ENCODE assay signal across 15 mouse cellular contexts in genomic region chr2:131995742-131996141, GRCm38 (mm10). TPM values are rescaled to one million over a fixed set of nuclear protein-coding genes. Genes with fewer than 3 reads are reported as not detected.
DNase-seq lines count a peak whose midpoint lies in the region; ATAC-seq and TF ChIP-seq lines count a peak whose summit lies in the region.
"Had no signal": no experiment of that assay in that cellular context is flagged by ENCODE, and none has a peak within 500 bp of the region (broad histone marks: within the 10 kb centered on the region; RNA-seq: fewer than 3 reads in every experiment).

No protein-coding gene starts in this region.

- DNase-seq in kidney, postnatal 36 days: peak; percentile 16 to 20
- DNase-seq in kidney, adult 9 months: no peak
- DNase-seq in cerebellum, adult 2 months: peak; percentile 36 to 59
- peak; percentile 83 for DNase-seq in cerebellum, postnatal 10 days
- DNase-seq in embryo, embryonic 11 days: no peak
- DNase-seq in ovary, adult 18-20 months (ENCODE audit: low spot score): no peak
- DNase-seq: gastrocnemius, postnatal 25 days; liver, embryonic 13.5 days; retina, postnatal 1 day had no signal

- WGBS in cerebellum, adult 2 months: 17% methylated on average over 12 of the region's 12 CpGs

- no peaks in the 10 kb centered on the region for H3K27me3 ChIP-seq in cerebellum, adult 2 months (ENCODE audit: control insufficient read depth, insufficient read depth, low read length)
- H3K27me3 ChIP-seq: heart, embryonic 15.5 days; hindbrain, embryonic 13.5 days; liver, embryonic 13.5 days; midbrain, embryonic 15.5 days; neural tube, embryonic 12.5 days had no signal

- H3K27ac ChIP-seq in cerebellum, adult 2 months (ENCODE audit: insufficient read depth, low read length): no peak overlapping the region
- H3K27ac ChIP-seq: heart, embryonic 15.5 days; hindbrain, embryonic 13.5 days; liver, embryonic 13.5 days; macrophage; midbrain, embryonic 15.5 days; neural tube, embryonic 12.5 days had no signal

- H3K4me1 ChIP-seq in cerebellum, adult 2 months (ENCODE audit: control insufficient read depth, insufficient read depth, low read length): peaks cover 17% of the 10 kb centered on the region
- H3K4me1 ChIP-seq: neural tube, embryonic 12.5 days had no signal

- TF ChIP-seq CTCF in cerebellum, adult 2 months (IDR thresholded peaks at IDR 0.05; ENCODE audit: borderline replicate concordance, insufficient read depth, low read depth, low read length): no peak

- no peak overlapping the region for H3K4me3 ChIP-seq in cerebellum, adult 2 months (replicated peaks; ENCODE audit: insufficient read depth, low read depth, low read length)
- H3K4me3 ChIP-seq: heart, embryonic 15.5 days; hindbrain, embryonic 13.5 days; liver, embryonic 13.5 days; midbrain, embryonic 15.5 days; neural tube, embryonic 12.5 days had no signal

- TF ChIP-seq POLR2A in cerebellum, adult 2 months (IDR thresholded peaks at IDR 0.05; ENCODE audit: borderline replicate concordance, insufficient read depth, low read length): no peak

- ATAC-seq in megakaryocyte progenitor cell, adult 5-6 weeks (replicated peaks; ENCODE audit: poor library complexity): peak; percentile 48
- ATAC-seq: midbrain, embryonic 15.5 days had no signal

RNA-seq across cellular contexts. Expression of gene Rassf2, which starts 34.3 kb away (rescaled TPM):
- 35.8 and 44.7 TPM in 2 replicates for polyA plus RNA-seq in cerebellum, adult 2 months (2012; rRNA removed)
- total RNA-seq in megakaryocyte progenitor cell, adult 5-6 weeks (2015): 32.9 and 42.8 TPM in 2 replicates
- 65.5 and 71.5 TPM in 2 replicates for total RNA-seq in megakaryocyte progenitor cell, adult 5-6 weeks (2017)

RNA-seq across cellular contexts. Expression of gene Prnd, which starts 45.1 kb away (rescaled TPM):
- 0.31 and 0.35 TPM in 2 replicates for polyA plus RNA-seq in cerebellum, adult 2 months (2012; rRNA removed)
- 0.46 TPM in 1 of 2 replicates, not detected in the other for total RNA-seq in megakaryocyte progenitor cell, adult 5-6 weeks (2015)
- total RNA-seq in megakaryocyte progenitor cell, adult 5-6 weeks (2017): not detected in 2 replicates
- polyA plus RNA-seq: macrophage had no signal

Comparison
In these comparisons a context has a peak if more than half of its experiments do, and no peak if none do; other contexts are left out.
1. DNase-seq: peak in kidney, postnatal 36 days (2 of 2), cerebellum, adult 2 months (2 of 2) and cerebellum, postnatal 10 days (2 of 2); none in kidney, adult 9 months (single experiment), embryo, embryonic 11 days (single experiment) and ovary, adult 18-20 months (single experiment).